Mouse (Mus musculus): Measurements from ENCODE around the gene Frem1.

The Frem1 gene

GRCm38 (mm10) chr4:82859131-82860125, 192.7 kb downstream of the Frem1 start, which contains the start of gene Zdhhc21:
TSS of gene Zdhhc21 (minus strand) at chr4:82859958.
- in situ Hi-C loops (cut with MboI; ENCODE audit: low pct_unique_long_range_greater_than_20kb in 1 of 2, low sequenced_read_pairs in 2 of 2, unreplicated experiment in 1 of 2), result no loop called here

DNA sequence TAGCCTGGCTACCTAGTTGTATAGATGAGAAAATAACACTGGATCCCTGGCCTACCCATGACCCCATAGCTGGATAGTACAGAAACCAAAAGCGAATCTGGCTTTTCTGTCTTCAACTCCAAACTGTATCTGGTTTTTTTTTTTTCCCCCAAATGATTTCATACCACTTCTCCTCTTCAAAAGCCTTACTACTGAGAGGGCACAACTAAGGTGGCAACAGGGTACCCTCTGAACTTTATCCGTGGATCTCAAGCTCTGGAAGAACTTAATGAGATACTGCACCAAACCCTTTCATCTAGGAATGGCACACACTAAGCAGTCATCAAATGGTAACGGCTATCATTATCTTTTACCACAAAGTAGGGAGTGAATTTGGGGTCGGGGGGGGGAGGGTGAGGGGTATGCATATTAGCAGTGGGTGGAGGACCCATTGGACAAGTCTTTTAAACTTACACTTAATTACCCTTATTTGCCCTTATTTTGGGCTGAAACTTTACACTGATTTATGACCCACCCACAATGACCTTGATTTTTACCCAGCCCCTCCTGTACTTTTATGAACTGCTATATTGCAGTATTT, 193.6 kb downstream of the Frem1 start:
- in situ Hi-C loops (cut with MboI; ENCODE audit: low pct_unique_long_range_greater_than_20kb in 1 of 2, low sequenced_read_pairs in 2 of 2, unreplicated experiment in 1 of 2), result no loop called here

- in situ Hi-C loops (cut with MboI; ENCODE audit: low pct_unique_long_range_greater_than_20kb in 1 of 2, low sequenced_read_pairs in 2 of 2, unreplicated experiment in 1 of 2), result no loop called here
Measured at GRCm38 (mm10) chr4:82856986-82857385, 195.2 kb downstream of the Frem1 start.

GRCm38 (mm10) chr4:82853809-82854208, 198.3 kb downstream of the Frem1 start:
- in situ Hi-C loops (cut with MboI; ENCODE audit: low pct_unique_long_range_greater_than_20kb in 1 of 2, low sequenced_read_pairs in 2 of 2, unreplicated experiment in 1 of 2), result no loop called here

- in situ Hi-C loops (cut with MboI; ENCODE audit: low pct_unique_long_range_greater_than_20kb in 1 of 2, low sequenced_read_pairs in 2 of 2, unreplicated experiment in 1 of 2), result no loop called here
Measured at GRCm38 (mm10) chr4:82848552-82849234, 203.4 kb downstream of the Frem1 start.

Measured in mouse embryonic stem cell (cell line).